Comparison of ENCODE assay signal across 7 mouse cellular contexts in the genomic region with DNA sequence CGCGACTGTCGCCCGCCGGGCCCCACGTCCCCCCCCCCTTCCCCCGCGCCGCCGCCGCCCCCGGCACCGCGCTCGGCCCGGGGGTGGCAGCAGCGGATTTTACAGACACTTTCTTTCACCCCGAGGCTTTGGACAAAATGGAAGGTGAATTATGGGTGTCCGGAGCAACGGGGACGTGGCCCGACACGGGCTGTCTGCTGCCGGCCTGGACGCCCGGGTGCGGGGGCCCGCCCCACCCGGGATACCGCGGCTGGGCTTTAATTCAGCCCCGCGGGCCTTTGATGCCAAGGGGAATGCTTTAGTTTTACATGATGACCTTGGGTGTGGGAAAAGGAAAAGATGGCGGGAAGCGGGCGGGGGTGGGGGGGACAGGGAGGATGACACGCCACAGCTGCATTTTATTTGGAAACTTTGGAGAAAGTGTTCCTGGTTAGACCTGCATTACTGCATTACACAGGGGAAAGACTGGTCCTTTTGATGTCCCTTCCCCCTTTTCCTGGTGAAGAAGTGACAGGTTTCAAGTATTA. TPM values are rescaled to one million over a fixed set of nuclear protein-coding genes. Genes with fewer than 3 reads are reported as not detected.
DNase-seq lines count a peak whose midpoint lies in the region; ATAC-seq and TF ChIP-seq lines count a peak whose summit lies in the region.

No protein-coding gene starts in this region.

- H3K4me3 ChIP-seq in megakaryocyte, embryonic 14.5 days (replicated peaks): peak overlapping the region; percentile 94
- H3K4me3 ChIP-seq in bone marrow, adult 2 months (replicated peaks; ENCODE audit: control insufficient read depth, low read depth, low read length): peak overlapping the region; percentile 57
- peak overlapping the region; percentile 69 for H3K4me3 ChIP-seq in forebrain, embryonic 14.5 days (ENCODE audit: low read depth, low read length)
- peak overlapping the region; percentile 68 for H3K4me3 ChIP-seq in limb, embryonic 11.5 days (ENCODE audit: low read depth, low read length)
- H3K4me3 ChIP-seq in neural tube, embryonic 12.5 days: peak overlapping the region; percentile 69

- TF ChIP-seq CTCF in bone marrow, adult 2 months (IDR thresholded peaks at IDR 0.05; ENCODE audit: control insufficient read depth, insufficient read depth, low read length): no peak

- peaks cover 18% of the 10 kb centered on the region for H3K36me3 ChIP-seq in megakaryocyte, embryonic 14.5 days (replicated peaks; ENCODE audit: low read length)
- peaks cover 18% of the 10 kb centered on the region; the same call in 1 of the 2 replicates for H3K36me3 ChIP-seq in forebrain, embryonic 14.5 days (ENCODE audit: control insufficient read depth, insufficient read depth, low read length)
- no peaks in the 10 kb centered on the region for H3K36me3 ChIP-seq in limb, embryonic 11.5 days (ENCODE audit: control insufficient read depth, insufficient read depth, low read length)
- H3K36me3 ChIP-seq in neural tube, embryonic 12.5 days: peaks cover 12% of the 10 kb centered on the region

- peaks cover 8% of the 10 kb centered on the region for H3K4me1 ChIP-seq in megakaryocyte, embryonic 14.5 days
- H3K4me1 ChIP-seq in bone marrow, adult 2 months (ENCODE audit: control insufficient read depth, insufficient read depth, low read length): no peaks in the 10 kb centered on the region
- no peaks in the 10 kb centered on the region; the same call in 1 of the 2 replicates for H3K4me1 ChIP-seq in forebrain, embryonic 14.5 days (ENCODE audit: control insufficient read depth, insufficient read depth, low read length)
- H3K4me1 ChIP-seq in limb, embryonic 11.5 days (ENCODE audit: control insufficient read depth, insufficient read depth, low read length): no peaks in the 10 kb centered on the region
- no peaks in the 10 kb centered on the region for H3K4me1 ChIP-seq in neural tube, embryonic 12.5 days

- ATAC-seq in megakaryocyte, adult 5-6 weeks (ENCODE audit: poor library complexity, severe bottlenecking): no peak
- ATAC-seq in forebrain, embryonic 14.5 days: no peak
- ATAC-seq in limb, embryonic 11.5 days (ENCODE audit: insufficient number of reproducible peaks, low FRiP score, low TSS enrichment, low read depth): no peak
- ATAC-seq in neural tube, embryonic 12.5 days (ENCODE audit: low FRiP score, low read depth): peak; percentile 0; the same call in 1 of the 2 replicates

- H3K4me2 ChIP-seq in forebrain, embryonic 14.5 days (ENCODE audit: low read length): peak overlapping the region; percentile 53
- H3K4me2 ChIP-seq in limb, embryonic 11.5 days (ENCODE audit: low read depth, severe bottlenecking): peak overlapping the region; percentile 44
- H3K4me2 ChIP-seq in neural tube, embryonic 12.5 days (replicated peaks): peak overlapping the region; percentile 58

- DNase-seq in forebrain, embryonic 14.5 days (ENCODE audit: low spot score): peak; percentile 4
- DNase-seq in limb, embryonic 11.5 days (ENCODE audit: low spot score): peak; percentile 24
- DNase-seq in frontal cortex, adult 2 months (ENCODE audit: extremely low spot score in 1 of 2, low spot score in 1 of 2): no peak

- peaks cover 11% of the 10 kb centered on the region for H3K9me3 ChIP-seq in megakaryocyte, embryonic 14.5 days
- H3K9me3 ChIP-seq in forebrain, embryonic 14.5 days (replicated peaks; ENCODE audit: control insufficient read depth, low read length): no peaks in the 10 kb centered on the region
- H3K9me3 ChIP-seq in limb, embryonic 11.5 days (ENCODE audit: control insufficient read depth, low read length): no peaks in the 10 kb centered on the region
- no peaks in the 10 kb centered on the region for H3K9me3 ChIP-seq in neural tube, embryonic 12.5 days

- H3K27ac ChIP-seq in bone marrow, adult 2 months (ENCODE audit: control insufficient read depth, insufficient read depth, low read depth, low read length, poor library complexity): no peak overlapping the region
- peak overlapping the region; percentile 96 for H3K27ac ChIP-seq in forebrain, embryonic 14.5 days (ENCODE audit: low read depth, low read length)
- peak overlapping the region; percentile 98 for H3K27ac ChIP-seq in limb, embryonic 11.5 days (replicated peaks; ENCODE audit: low read depth, low read length)
- peak overlapping the region; percentile 95 for H3K27ac ChIP-seq in neural tube, embryonic 12.5 days

- 18% methylated on average over 37 of the region's 37 CpGs for WGBS in bone marrow, adult 2 months
- WGBS in forebrain, embryonic 14.5 days: 36% methylated on average over 32 of the region's 37 CpGs
- 20% methylated on average over 21 of the region's 37 CpGs for WGBS in limb, embryonic 11.5 days
- WGBS in neural tube, embryonic 12.5 days: 19% methylated on average over 28 of the region's 37 CpGs

- peaks cover 10% of the 10 kb centered on the region for H3K27me3 ChIP-seq in megakaryocyte, embryonic 14.5 days (replicated peaks)
- H3K27me3 ChIP-seq in forebrain, embryonic 14.5 days (replicated peaks; ENCODE audit: control insufficient read depth, insufficient read depth, low read length): no peaks in the 10 kb centered on the region
- 0 out of 2 replicates have a peak, but pooled peaks cover 2% of the 10 kb centered on the region for H3K27me3 ChIP-seq in limb, embryonic 11.5 days (ENCODE audit: control insufficient read depth, insufficient read depth, low read length)
- H3K27me3 ChIP-seq in neural tube, embryonic 12.5 days (replicated peaks): no peaks in the 10 kb centered on the region

- TF ChIP-seq POLR2A in bone marrow, adult 2 months (IDR thresholded peaks at IDR 0.05; ENCODE audit: borderline replicate concordance, control insufficient read depth, low read depth, low read length): no peak

- H3K9ac ChIP-seq in forebrain, embryonic 14.5 days (ENCODE audit: low read length): peak overlapping the region; percentile 95
- peak overlapping the region; percentile 94 for H3K9ac ChIP-seq in limb, embryonic 11.5 days (ENCODE audit: low read length)
- peak overlapping the region; percentile 97 for H3K9ac ChIP-seq in neural tube, embryonic 12.5 days

RNA-seq across cellular contexts. Expression of gene Hmgb3, which starts 1.3 kb away (rescaled TPM):
- polyA plus RNA-seq in megakaryocyte, embryonic 14.5 days (2012; ENCODE audit: insufficient read depth, low replicate concordance): 51.6 and 56.8 TPM in 2 replicates
- 35.0 and 51.1 TPM in 2 replicates for total RNA-seq in megakaryocyte, adult 5-6 weeks (2015)
- 58.9 and 75.0 TPM in 2 replicates for total RNA-seq in megakaryocyte, adult 5-6 weeks (2017)
- polyA plus RNA-seq in bone marrow, adult 2 months (2011; ENCODE audit: insufficient read depth, insufficient read length, low replicate concordance, missing spikeins): 134 and 162 TPM in 2 replicates
- 341 and 358 TPM in 2 replicates for polyA plus RNA-seq in forebrain, embryonic 14.5 days (2014; fragmentation: Nextera tagmentation; extraction: Ambion mirVana)
- polyA plus RNA-seq in limb, embryonic 11.5 days (2014; fragmentation: Nextera tagmentation; extraction: Ambion mirVana): 670 and 681 TPM in 2 replicates
- 648 and 679 TPM in 2 replicates for polyA plus RNA-seq in neural tube, embryonic 12.5 days (2016; fragmentation: Nextera tagmentation; extraction: Ambion mirVana)
- 76.5 and 80.0 TPM in 2 replicates for polyA plus RNA-seq in frontal cortex, adult 2 months (2012; rRNA removed)

Comparison
In these comparisons a context has a peak if more than half of its experiments do, and no peak if none do; other contexts are left out.
1. DNase-seq: peak in forebrain, embryonic 14.5 days (single experiment) and limb, embryonic 11.5 days (single experiment); none in frontal cortex, adult 2 months (0 of 2).
2. Peak in every context shown above with its lines, with median percentiles within 50 percentile points of each other: H3K4me3 ChIP-seq, H3K4me2 ChIP-seq and H3K9ac ChIP-seq.